Comparison of ENCODE assay signal across 9 mouse cellular contexts in genomic region chr5:28122491-28123454, GRCm38 (mm10). TPM values are rescaled to one million over a fixed set of nuclear protein-coding genes. Genes with fewer than 3 reads are reported as not detected.
A peak's percentile ranks its signal among the peaks of the same experiment; 100 is the strongest.
DNase-seq lines count a peak whose midpoint lies in the region; ATAC-seq and TF ChIP-seq lines count a peak whose summit lies in the region.
"Had no signal": no experiment of that assay in that cellular context is flagged by ENCODE, and none has a peak within 500 bp of the region (broad histone marks: within the 10 kb centered on the region; RNA-seq: fewer than 3 reads in every experiment).

No protein-coding gene starts in this region.

- H3K4me3 ChIP-seq in cerebellum, adult 2 months (replicated peaks; ENCODE audit: insufficient read depth, low read depth, low read length): no peak overlapping the region
- no peak overlapping the region for H3K4me3 ChIP-seq in forebrain, postnatal 0 days (ENCODE audit: low read depth, low read length)
- 0 out of 2 replicates have a peak overlapping the region, but pooled peaks have one; percentile 2 for H3K4me3 ChIP-seq in hindbrain, embryonic 15.5 days
- peak overlapping the region; percentile 28 for H3K4me3 ChIP-seq in midbrain, embryonic 14.5 days (replicated peaks; ENCODE audit: low read depth, low read length)
- H3K4me3 ChIP-seq: liver, embryonic 15.5 days had no signal

- no peak overlapping the region for H3K9ac ChIP-seq in forebrain, postnatal 0 days
- no peak overlapping the region for H3K9ac ChIP-seq in hindbrain, embryonic 15.5 days
- peak overlapping the region; percentile 59 for H3K9ac ChIP-seq in midbrain, embryonic 14.5 days (replicated peaks; ENCODE audit: low read length)
- H3K9ac ChIP-seq: liver, embryonic 15.5 days had no signal

- no peaks in the 10 kb centered on the region for H3K36me3 ChIP-seq in forebrain, postnatal 0 days (ENCODE audit: insufficient read depth)
- H3K36me3 ChIP-seq in hindbrain, embryonic 15.5 days: no peaks in the 10 kb centered on the region
- no peaks in the 10 kb centered on the region for H3K36me3 ChIP-seq in midbrain, embryonic 14.5 days (ENCODE audit: control insufficient read depth, insufficient read depth, low read length)
- H3K36me3 ChIP-seq: liver, embryonic 15.5 days had no signal

- 15% methylated on average over 27 of the region's 27 CpGs for WGBS in cerebellum, adult 2 months
- 1% methylated on average over 27 of the region's 27 CpGs for WGBS in forebrain, postnatal 0 days
- under 1% methylated on average over 27 of the region's 27 CpGs for WGBS in hindbrain, embryonic 15.5 days
- under 1% methylated on average over 27 of the region's 27 CpGs for WGBS in midbrain, embryonic 14.5 days

- H3K9me3 ChIP-seq in forebrain, postnatal 0 days (ENCODE audit: low read length): no peaks in the 10 kb centered on the region
- no peaks in the 10 kb centered on the region for H3K9me3 ChIP-seq in hindbrain, embryonic 15.5 days
- H3K9me3 ChIP-seq in midbrain, embryonic 14.5 days (ENCODE audit: control insufficient read depth, low read length): no peaks in the 10 kb centered on the region
- H3K9me3 ChIP-seq: liver, embryonic 15.5 days had no signal

- ATAC-seq in frontal cortex, adult (ENCODE audit: low TSS enrichment): no peak
- peak; percentile 90 for ATAC-seq in forebrain, postnatal 0 days
- peak; percentile 52; the same call in 1 of the 2 replicates for ATAC-seq in hindbrain, embryonic 15.5 days (ENCODE audit: low FRiP score, low read depth)
- ATAC-seq in midbrain, embryonic 14.5 days (ENCODE audit: low FRiP score, low TSS enrichment): peak; percentile 84

- TF ChIP-seq POLR2A in cerebellum, adult 2 months (IDR thresholded peaks at IDR 0.05; ENCODE audit: borderline replicate concordance, insufficient read depth, low read length): 0 out of 2 replicates have a peak, but pooled peaks have one; percentile 11

- H3K27me3 ChIP-seq in cerebellum, adult 2 months (ENCODE audit: control insufficient read depth, insufficient read depth, low read length): no peaks in the 10 kb centered on the region
- peaks cover 90% of the 10 kb centered on the region for H3K27me3 ChIP-seq in forebrain, postnatal 0 days (ENCODE audit: insufficient read depth, low read length)
- peaks cover 84% of the 10 kb centered on the region for H3K27me3 ChIP-seq in hindbrain, embryonic 15.5 days
- H3K27me3 ChIP-seq in midbrain, embryonic 14.5 days (ENCODE audit: control insufficient read depth, insufficient read depth, low read length): peaks cover 45% of the 10 kb centered on the region

- no peak overlapping the region for H3K4me2 ChIP-seq in forebrain, postnatal 0 days (ENCODE audit: low read depth)
- peak overlapping the region; percentile 38 for H3K4me2 ChIP-seq in hindbrain, embryonic 15.5 days
- peak overlapping the region; percentile 53 for H3K4me2 ChIP-seq in midbrain, embryonic 14.5 days (ENCODE audit: low read length)
- H3K4me2 ChIP-seq: liver, embryonic 15.5 days had no signal

- H3K27ac ChIP-seq in cerebellum, adult 2 months (ENCODE audit: insufficient read depth, low read length): no peak overlapping the region; the same call in 1 of the 2 replicates
- no peak overlapping the region for H3K27ac ChIP-seq in forebrain, postnatal 0 days (ENCODE audit: low read depth, low read length)
- 0 out of 2 replicates have a peak overlapping the region, but pooled peaks have one; percentile 27 for H3K27ac ChIP-seq in hindbrain, embryonic 15.5 days (replicated peaks)
- H3K27ac ChIP-seq in midbrain, embryonic 14.5 days (replicated peaks; ENCODE audit: low read depth, low read length): peak overlapping the region; percentile 87
- H3K27ac ChIP-seq: liver, embryonic 15.5 days had no signal

- peak; percentile 20 to 36 for DNase-seq in frontal cortex, postnatal 36 days (ENCODE audit: low spot score in 2 of 2)
- DNase-seq in cerebellum, adult 2 months: peak; percentile 88 to 91
- peak; percentile 84 for DNase-seq in forebrain, postnatal 0 days
- DNase-seq in left cerebral cortex, postnatal 4 days: peak; percentile 91
- peak; percentile 94 for DNase-seq in midbrain, embryonic 14.5 days
- DNase-seq in spleen, postnatal 4 days (ENCODE audit: low spot score in 2 of 2): peak; percentile 59 to 77

- intact Hi-C loops in left cerebral cortex, postnatal 4 days (cut with DNase I): no loop called here

- H3K4me1 ChIP-seq in cerebellum, adult 2 months (ENCODE audit: control insufficient read depth, insufficient read depth, low read length): peaks cover 12% of the 10 kb centered on the region; the same call in 1 of the 2 replicates
- no peaks in the 10 kb centered on the region for H3K4me1 ChIP-seq in forebrain, postnatal 0 days (ENCODE audit: insufficient read depth)
- peaks cover 22% of the 10 kb centered on the region for H3K4me1 ChIP-seq in hindbrain, embryonic 15.5 days (replicated peaks)
- H3K4me1 ChIP-seq in midbrain, embryonic 14.5 days (ENCODE audit: control insufficient read depth, insufficient read depth, low read length): peaks cover 11% of the 10 kb centered on the region
- H3K4me1 ChIP-seq: liver, embryonic 15.5 days had no signal

- peak; percentile 82 for TF ChIP-seq CTCF in cerebellum, adult 2 months (IDR thresholded peaks at IDR 0.05; ENCODE audit: borderline replicate concordance, insufficient read depth, low read depth, low read length)
- peak; percentile 67 for TF ChIP-seq CTCF in forebrain, postnatal 0 days (IDR thresholded peaks at IDR 0.05; ENCODE audit: low read depth)

RNA-seq across cellular contexts. Expression of gene En2, which starts 42.7 kb away (rescaled TPM):
- polyA plus RNA-seq in cerebellum, adult 2 months (2012; rRNA removed): 72.9 and 92.2 TPM in 2 replicates
- 0.05 and 0.46 TPM in 2 replicates for total RNA-seq in forebrain, postnatal 0 days (2014; rRNA removed)
- not detected in 2 replicates for polyA plus RNA-seq in forebrain, postnatal 0 days (2015; fragmentation: Nextera tagmentation; extraction: Ambion mirVana)
- 0.60 and 1.3 TPM in 2 replicates for polyA plus RNA-seq in hindbrain, embryonic 15.5 days (2015; fragmentation: Nextera tagmentation; extraction: Ambion mirVana)
- not detected for total RNA-seq in left cerebral cortex, postnatal 4 days (2021)
- polyA plus RNA-seq in midbrain, embryonic 14.5 days (2014; fragmentation: Nextera tagmentation; extraction: Ambion mirVana): 3.8 TPM in 2 replicates
- polyA plus RNA-seq: liver, embryonic 15.5 days had no signal

RNA-seq across cellular contexts. Expression of gene Insig1, which starts 51.6 kb away (rescaled TPM):
- 115 and 125 TPM in 2 replicates for polyA plus RNA-seq in cerebellum, adult 2 months (2012; rRNA removed)
- total RNA-seq in forebrain, postnatal 0 days (2014; rRNA removed): 127 and 140 TPM in 2 replicates
- 100 and 101 TPM in 2 replicates for polyA plus RNA-seq in forebrain, postnatal 0 days (2015; fragmentation: Nextera tagmentation; extraction: Ambion mirVana)
- polyA plus RNA-seq in hindbrain, embryonic 15.5 days (2015; fragmentation: Nextera tagmentation; extraction: Ambion mirVana): 80.5 and 83.3 TPM in 2 replicates
- total RNA-seq in left cerebral cortex, postnatal 4 days (2021): 100 to 1,000 TPM in 1 of 2 experiments, 10 to 100 TPM in 1; 97.3 to 107 TPM
- 80.1 and 94.3 TPM in 2 replicates for polyA plus RNA-seq in midbrain, embryonic 14.5 days (2014; fragmentation: Nextera tagmentation; extraction: Ambion mirVana)

Comparison
In these comparisons a context has a peak if more than half of its experiments do, and no peak if none do; other contexts are left out.
1. DNase-seq: peak in every context shown above with its lines; median percentile 94 in midbrain, embryonic 14.5 days; 91 in left cerebral cortex, postnatal 4 days; 90 in cerebellum, adult 2 months; 84 in forebrain, postnatal 0 days; 68 in spleen, postnatal 4 days; 28 in frontal cortex, postnatal 36 days.
2. H3K27ac ChIP-seq: peak in hindbrain, embryonic 15.5 days (single experiment) and midbrain, embryonic 14.5 days (single experiment); none in cerebellum, adult 2 months (single experiment) and forebrain, postnatal 0 days (single experiment).
3. H3K4me3 ChIP-seq: peak in hindbrain, embryonic 15.5 days (single experiment) and midbrain, embryonic 14.5 days (single experiment); none in cerebellum, adult 2 months (single experiment) and forebrain, postnatal 0 days (single experiment).
4. RNA of gene En2, which starts 42.7 kb away (polyA plus RNA-seq): 72.9 to 92.2 TPM in cerebellum, adult 2 months; 3.8 TPM in midbrain, embryonic 14.5 days, 0.60 to 1.3 TPM in hindbrain, embryonic 15.5 days and not detected in forebrain, postnatal 0 days; every median in the first group is over 10 times any median in the second.